Mouse (Mus musculus): ENCODE data around the gene Pkd1l2.

Gene Pkd1l2

DNA sequence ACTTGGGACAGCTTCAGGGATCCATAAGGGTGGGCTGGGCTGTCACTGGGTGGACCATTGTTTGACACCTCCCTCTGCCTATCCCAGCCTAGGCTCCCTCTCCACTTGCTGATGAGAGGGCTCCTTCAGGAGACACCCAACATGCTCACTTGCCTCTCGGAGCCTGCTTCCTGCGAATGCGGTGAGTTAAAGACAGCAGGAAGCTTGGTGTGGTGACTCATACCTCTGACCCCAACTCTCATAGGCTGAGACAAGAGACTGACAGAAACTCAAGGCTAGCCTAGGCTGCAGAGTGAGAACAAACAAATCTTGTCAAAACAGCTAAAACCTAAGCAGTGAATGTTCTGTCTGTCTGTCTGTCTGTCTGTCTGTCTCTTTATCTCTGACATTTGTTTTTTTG is 48.9 kb downstream of the Pkd1l2 start:
- no peak for DNase-seq (ENCODE audit: low read depth, low spot score)

DNA sequence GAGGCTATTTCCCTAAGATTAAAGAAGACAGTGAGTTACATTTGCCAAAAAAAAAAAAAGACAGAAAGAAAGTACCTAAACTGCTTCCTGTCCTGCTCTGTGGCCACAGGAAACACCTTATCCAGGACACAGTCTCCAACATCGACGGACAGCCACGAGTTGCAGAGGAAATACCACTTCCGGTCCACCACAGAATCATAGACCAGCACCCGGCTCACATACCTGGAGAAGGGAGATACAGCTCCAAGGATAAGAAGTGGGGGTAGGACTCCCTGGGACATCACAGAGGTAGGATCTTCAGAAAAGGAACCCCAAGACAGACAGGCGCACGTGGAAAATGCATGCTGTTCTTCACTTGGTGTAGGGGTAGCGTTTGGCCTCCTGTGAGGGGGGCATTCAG is 49.6 kb downstream of the Pkd1l2 start:
- DNase-seq (ENCODE audit: low read depth, low spot score), result no peak

DNA sequence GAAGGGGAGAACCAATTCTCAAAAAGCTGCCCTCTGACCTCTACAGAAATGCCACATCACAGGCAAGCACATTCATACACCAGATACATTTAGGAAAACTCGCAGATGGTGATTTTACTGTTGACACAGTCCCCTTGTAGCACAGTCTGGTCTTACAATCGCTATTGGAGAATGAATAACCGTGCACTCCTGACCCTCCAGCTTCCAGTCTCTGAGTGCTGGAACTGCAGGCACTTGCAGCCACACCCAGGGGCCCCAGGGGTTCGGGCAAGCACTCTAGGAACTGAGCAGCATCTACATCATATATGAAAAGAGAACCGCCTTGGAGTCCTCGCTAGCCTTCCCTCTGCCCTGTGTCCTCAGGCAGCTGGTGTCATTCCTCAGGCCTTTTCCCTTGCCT is 50.8 kb downstream of the Pkd1l2 start:
- DNase-seq (ENCODE audit: low read depth, low spot score), result no peak

DNA sequence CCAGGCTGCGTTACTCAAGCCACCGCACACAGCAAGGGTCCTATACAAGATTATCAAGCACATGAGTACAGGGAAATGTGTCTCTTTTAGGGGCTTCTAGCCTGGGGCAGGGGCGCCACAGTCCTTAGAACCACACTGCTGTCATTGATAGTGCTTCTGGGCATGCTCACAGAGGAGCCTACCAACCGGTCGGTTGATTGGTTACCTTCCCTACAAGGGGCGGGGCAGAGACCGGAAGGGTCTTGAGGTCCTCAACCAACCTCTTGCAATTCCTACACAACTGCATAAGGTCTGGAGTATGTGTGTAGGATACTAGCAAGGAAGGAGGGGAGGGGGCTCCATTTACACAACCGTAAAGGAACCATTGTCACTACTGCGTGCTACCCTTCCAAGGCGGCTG is 53.6 kb downstream of the Pkd1l2 start:
- no peak for DNase-seq (ENCODE audit: low read depth, low spot score)

DNA sequence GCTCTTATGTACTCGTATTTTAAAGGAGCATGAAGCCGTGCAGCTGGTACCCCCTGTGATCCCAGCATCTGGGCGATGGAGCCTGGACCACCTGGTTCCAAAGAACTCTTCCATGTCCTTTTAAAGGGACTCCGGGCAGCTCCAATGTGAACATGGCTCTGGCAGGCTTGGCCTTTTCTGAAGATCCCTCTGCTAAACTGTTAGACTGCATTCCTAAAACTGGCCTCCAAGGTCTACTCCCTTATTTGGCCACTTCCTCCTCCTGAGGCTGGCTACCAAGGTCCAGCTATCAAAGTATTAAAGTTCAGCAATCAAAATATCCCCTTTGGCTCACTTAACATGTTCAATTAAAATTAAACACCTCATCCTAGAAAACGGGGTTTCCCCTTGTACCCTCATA is 54.6 kb downstream of the Pkd1l2 start:
- DNase-seq (ENCODE audit: low read depth, low spot score), result no peak

DNA sequence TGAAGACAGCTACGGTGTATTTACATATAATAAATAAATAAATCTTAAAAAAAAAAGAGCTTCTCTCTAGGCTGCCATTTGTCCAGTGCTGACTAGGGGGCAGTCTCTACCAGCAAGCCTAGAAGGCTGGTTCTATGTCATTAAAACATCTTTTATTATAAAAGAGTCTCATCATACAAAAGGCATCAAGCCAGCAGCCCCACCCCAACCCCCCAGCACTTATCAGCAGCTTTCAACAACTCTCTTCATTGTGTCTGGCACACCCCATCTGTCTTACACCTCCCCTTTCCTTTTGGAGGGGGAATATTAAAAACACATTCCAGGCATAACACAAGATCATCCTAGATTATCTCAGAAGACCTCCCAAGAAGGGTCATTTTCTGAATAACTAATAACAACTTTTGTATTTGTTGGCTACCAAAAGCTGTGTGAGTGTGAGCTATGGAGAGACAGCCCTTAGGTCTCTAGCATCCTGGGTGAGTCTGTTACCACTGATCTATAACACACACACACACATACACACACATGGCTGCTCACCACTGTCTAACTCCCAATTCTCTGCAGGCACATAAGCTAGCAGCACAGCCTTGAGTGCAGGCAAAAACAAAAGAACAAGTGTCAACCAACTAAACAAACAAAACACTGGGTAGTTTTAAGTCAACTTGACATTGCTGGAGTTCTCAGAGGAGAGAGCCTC is 59.8 kb downstream of the Pkd1l2 start:
- DNase-seq (ENCODE audit: low read depth, low spot score), result no peak

DNA sequence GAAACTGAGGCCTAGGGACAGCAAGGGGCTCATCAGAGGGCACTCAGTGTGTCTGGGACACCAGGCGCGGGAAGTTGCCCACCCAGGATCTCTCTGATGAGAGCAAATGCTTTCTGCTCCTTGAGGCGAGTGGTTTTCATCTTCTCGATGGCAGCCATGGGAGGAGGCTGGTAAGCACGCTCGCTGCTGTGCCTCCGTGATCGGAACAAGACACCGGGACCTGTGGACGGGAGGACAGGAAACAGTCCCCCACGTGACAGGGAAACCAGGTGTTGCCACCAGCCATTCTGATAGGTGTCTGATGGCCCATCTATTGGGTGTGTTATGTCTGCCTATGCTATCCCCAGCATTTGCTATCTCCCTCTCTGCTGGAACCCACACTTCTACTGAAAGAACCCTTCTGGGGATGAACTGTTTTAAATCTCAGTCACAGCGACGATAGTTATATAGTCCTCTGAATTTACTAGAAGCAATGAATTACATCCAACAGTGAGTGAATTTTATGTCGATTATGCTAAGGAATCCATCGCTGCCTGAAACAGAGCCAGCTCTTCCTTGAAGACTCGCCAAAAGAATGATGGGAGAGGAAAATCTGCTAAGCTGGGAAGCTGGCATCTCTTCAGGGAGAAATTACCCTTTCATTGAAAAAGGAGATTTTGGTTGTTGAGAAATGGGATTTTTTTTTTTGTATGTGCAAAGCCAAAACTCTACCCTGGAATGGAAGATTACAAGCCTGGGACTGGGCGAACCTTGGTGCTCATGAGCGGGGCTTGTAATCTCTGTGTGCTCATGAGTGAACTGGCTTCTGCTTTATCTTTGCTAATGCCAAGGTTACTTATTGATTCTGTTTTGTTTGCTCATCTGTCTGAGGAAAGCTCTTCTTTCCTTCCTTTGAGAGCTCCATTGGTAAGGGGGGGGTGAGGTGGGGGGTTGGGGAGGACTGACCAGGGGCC is 62.6 kb downstream of the Pkd1l2 start:
- DNase-seq (ENCODE audit: low read depth, low spot score), result no peak

DNA sequence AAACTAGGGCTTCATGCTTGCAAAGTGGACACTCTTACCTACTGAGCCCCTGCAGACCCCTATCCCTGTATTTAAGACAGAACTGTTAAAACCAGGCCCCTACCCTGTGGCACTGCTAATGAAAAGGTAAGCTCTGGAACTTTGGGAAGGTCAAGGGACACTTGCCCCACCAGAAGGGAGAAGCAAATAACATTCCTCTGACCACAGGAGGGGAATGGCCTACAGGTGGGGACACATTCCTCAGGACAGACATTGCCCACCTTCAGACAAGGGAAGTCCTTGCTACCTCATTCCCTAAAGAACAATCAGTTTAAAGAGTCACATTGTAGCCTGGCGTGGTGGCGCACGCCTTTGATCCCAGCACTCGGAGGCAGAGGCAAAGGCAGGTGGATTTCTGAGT is 64.4 kb downstream of the Pkd1l2 start:
- peak; percentile 42 for DNase-seq (ENCODE audit: low read depth, low spot score)

DNA sequence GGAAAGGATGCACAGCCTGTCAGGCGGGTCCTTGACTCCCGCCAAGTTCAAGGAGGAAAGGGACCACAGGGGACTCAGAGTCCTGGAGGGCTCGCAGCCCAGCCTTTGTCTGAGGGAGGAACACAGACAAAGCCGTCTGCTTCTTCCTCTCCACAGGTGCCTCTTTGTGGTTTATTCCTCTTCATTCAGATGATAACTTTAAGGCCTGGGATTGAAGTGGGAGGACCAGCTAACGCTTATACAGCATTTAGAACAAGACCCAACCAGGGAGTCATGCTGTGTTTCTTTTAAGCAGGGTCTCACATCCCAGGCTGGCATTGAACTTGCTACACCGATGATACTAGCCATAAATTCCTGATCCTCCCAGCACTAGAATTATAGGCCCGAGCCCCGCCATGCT is 65.2 kb downstream of the Pkd1l2 start:
- DNase-seq (ENCODE audit: low read depth, low spot score), result peak; percentile 95

DNA sequence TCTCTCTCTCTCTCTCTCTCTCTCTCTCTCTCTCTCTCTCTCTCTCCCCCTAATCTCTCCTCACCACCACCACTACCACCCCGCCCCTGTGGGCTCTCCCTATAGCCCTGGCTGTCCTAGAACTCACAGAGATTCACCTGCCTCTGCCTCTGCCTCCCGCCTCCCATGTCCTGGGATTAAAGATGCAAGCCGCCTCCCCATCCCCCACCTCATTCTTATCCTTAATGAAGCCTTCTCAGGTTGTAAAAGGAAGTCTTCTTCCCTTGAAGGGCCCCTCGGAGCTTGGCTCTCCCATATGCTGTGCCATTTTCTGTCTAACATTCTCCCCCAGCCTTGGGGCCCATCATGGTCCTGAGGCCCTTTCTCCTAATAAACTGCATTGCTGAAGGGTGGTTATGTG is 66.6 kb downstream of the Pkd1l2 start:
- peak; percentile 54 for DNase-seq (ENCODE audit: low read depth, low spot score)

DNA sequence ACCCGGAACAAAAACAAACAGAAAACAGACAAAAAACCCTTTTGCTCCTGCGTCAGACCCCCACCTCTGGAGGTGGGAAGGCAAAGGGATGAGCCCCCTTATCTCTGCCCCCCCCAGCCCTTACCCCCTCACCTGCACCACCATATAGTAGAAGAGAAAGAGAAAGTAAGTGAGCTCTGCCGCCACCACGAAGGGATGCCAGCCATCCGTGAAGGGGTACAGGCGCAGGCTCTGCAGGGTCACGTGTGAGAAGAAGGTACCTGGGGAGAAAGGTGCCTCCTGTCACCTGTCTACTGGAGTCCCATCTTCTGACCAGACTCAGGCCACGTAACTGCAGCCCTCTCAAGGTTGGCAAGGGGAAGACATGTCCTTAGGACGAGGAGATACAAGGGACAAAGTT is 70.9 kb downstream of the Pkd1l2 start:
- DNase-seq (ENCODE audit: low read depth, low spot score), result no peak

DNA sequence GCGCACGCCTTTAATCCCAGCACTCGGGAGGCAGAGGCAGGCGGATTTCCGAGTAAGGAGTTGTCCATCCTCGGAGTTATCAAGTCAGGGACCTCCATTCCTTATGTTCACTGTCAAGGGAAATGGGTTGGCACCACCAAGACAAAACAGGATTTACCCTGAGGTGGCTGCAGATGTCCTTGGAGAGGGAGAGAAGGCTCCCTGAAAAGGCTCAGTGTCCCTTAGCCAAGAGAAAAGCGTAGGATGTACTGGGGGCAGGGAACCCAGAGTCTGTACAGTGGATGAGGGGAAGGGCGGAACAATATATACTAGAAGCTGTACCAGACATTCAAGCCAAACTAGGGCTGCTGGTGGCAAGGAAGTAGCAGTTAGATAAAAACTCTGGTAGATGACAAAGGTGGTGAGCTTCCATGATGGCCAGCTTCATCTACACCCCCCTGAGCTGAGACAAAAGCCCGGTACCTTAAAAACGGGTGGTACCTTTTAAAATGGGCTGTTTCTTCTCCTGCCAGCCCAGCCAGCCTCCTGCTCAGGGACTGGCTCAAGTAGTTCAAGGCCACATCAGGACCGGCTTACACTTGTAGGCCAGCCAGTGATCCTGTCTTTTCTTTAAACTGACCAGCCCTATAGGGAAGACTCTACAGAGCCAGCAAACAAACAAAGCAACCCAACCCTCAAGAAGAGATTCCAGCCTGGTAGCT is 88.1 kb downstream of the Pkd1l2 start:
- peak; percentile 28 for DNase-seq (ENCODE audit: low read depth, low spot score)

DNA sequence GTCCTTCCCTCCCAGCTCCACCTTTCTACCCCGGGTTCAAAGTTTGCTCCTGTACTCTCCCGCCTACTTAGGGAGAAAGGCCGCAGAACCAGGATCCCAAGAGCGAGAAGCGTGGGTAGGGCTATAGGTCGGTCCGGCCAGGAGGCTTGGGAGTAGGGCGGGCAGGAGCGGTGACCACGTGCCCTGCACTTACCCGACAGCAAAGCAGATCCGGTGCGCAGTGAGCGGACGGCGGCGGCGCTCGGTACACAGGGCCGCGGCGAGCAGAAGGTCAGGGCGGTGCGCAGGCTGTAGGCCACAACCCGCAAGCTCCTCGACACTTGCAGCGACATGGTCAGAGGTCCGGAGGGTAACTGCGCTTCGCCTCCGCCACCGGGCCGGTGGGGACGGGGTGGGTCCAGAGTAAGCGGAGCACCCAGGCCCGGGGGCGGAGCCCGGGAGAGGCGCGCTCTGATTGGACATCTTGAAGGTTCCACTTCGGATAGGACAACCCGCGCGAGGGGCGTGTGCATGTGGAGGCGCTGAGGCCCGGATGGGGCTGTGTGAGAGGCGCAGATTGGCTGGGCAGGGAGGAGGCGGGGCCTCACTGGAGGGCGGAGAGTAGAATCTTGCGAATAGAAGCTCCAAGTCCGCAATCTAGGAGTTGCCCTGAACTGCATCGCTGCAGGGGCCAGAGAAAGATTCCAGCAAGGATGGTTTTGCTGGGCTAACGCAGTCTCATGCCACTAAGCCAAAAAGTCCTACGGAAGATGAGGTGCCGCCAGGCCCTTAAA is 89.0 kb downstream of the Pkd1l2 start, which contains the start of gene Gcsh:
Gcsh (minus strand) TSS at position 443 of the 773 bp plus-strand sequence.
- DNase-seq (ENCODE audit: low read depth, low spot score), result peak; percentile 100

DNA sequence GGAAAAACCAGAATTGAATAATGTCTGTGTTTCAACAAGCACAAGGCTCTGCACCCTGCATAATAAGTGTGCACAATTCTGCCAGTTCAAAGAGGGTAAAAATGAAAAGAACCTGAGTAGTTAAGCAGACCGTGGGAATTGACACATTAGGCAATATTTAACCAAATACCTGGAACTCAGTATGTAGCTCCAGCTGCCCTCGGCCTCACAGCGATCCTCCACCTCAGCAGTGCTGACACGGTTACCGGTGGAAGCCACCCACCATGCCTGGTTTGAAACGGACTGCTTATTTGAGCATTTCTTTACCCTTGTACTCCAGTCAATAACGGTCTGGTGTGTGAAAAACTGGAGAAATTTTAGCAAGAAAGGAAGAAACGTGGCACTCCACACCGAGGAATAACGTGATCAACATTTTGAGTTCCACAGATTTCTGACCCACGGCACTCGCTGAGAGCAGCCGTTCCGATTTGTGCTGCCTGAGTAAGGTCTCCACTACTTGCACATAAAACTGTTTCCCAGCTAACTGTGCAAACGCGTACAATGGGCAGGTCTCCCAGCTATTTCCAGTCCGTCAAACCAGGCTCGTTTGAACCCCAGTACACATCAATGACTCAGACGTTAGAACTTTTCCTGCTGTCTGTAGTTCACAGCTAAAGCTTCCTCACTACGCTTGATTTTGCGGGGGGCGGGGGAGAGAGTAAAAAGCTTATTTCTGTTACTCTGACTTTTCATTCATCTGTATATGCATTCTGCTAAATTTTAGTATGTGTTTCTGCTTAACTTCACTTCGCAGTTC is 89.9 kb downstream of the Pkd1l2 start:
- DNase-seq (ENCODE audit: low read depth, low spot score), result no peak

DNA sequence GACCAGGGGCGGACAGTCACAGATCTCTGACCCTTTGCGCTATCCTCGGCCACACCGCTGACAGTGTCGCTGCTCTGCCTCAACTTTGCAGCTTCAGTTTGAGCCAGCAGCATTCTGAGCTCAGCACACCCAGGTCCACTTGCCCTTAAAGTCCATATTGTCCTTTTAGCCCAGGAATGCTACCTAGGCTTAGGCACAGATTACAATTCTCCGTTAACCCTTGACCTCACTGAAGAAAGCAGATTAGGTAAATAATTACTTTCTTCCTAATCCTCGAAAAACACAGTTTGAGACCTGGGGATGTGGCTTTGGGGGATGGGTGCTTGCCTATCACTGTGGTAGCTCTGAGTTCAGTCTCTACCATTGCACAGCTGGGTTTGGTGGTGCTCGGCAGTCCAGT is 91.0 kb downstream of the Pkd1l2 start:
- no peak for DNase-seq (ENCODE audit: low read depth, low spot score)

DNA sequence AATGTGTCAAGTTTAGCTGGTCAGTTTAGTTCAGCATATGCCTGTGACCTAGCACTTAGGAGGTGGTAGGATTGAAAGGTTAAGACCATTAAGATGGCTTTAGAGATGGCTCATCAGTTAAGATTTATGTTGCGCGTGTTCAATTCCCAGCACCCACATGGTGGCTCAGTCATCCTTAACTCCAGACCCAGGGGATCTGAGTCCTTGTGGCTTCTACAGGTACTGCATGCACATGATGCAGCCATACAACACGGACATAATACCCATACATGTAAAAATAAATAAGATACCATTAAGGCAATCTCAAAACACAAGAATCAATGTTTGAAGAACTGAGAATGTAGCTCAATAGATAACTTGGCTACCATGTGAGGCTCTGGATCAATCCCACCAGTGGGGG is 92.4 kb downstream of the Pkd1l2 start:
- DNase-seq (ENCODE audit: low read depth, low spot score), result peak; percentile 70

DNA sequence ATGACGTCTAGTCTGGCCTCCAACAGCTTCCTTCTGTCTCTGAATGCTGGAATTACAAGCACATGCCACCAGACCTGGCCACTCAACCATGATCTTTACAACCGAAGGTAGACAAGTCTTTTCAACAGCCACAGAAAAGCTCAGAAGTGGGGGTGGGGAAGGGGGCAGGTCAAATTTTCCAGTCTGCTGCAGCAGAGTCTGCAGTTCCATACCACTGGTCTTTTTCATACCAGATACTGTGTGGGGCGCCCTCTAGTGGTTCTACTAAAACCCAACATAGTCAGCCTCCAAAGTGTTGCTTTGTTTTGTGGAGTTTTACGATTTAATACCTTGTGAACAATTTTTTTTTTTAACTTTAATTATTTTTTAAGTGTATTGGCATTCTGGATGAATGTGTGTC is 102.1 kb downstream of the Pkd1l2 start:
- peak; percentile 82 for DNase-seq (ENCODE audit: low read depth, low spot score)

DNA sequence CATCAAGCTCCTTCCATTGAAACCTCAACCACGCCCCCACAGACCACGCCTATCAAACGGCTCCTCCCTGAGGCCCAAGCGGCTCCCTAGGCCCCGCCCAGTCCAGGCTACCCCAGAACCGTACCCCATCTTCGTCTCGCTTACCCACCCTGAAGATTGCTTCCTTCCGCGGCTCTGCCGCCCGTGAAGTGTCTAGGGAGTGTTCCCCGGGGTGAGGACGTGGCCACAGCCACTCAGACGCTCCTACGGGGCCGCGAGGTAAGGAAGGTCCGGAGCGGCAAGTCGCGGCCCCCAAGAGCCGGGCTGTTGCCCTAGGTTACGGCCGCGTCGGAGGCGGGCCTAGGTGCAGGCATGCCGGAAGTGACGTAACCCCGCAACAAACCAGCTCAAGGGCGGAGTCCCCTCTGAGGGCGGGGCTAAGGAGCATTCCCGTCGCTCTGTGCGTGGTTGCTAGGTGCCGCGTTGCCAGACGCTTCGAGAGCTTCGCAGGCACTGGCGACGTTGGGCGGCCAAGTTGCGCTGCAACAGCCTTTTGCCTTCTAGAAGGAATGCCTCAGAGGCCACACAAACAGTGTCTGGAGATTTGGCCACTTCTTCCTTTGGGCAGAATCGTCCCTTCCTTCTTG is 103.5 kb downstream of the Pkd1l2 start, which contains the start of gene 1700030J22Rik:
1700030J22Rik (minus strand) TSS at position 329 of the 626 bp plus-strand sequence.
- DNase-seq (ENCODE audit: low read depth, low spot score), result peak; percentile 99

DNA sequence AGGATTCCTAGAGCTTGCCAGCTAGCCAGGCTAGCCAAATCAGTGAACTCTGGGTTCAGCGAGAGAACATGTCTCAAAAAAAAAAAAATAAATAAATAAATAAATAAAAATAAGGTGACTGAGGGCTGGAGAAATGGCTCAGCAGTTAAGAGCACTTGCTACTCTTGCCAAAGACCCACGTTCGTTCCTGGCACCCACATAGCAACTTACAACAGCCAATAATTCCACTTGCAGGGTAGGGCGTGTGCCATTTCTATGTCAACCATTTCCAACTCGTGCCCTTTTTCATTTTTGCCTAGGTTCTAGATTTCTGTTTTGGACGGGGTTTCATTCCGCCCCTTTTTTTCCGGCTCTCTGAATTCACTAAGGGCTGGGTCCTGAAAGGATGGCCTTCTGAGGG is 104.2 kb downstream of the Pkd1l2 start:
- DNase-seq (ENCODE audit: low read depth, low spot score), result no peak

DNA sequence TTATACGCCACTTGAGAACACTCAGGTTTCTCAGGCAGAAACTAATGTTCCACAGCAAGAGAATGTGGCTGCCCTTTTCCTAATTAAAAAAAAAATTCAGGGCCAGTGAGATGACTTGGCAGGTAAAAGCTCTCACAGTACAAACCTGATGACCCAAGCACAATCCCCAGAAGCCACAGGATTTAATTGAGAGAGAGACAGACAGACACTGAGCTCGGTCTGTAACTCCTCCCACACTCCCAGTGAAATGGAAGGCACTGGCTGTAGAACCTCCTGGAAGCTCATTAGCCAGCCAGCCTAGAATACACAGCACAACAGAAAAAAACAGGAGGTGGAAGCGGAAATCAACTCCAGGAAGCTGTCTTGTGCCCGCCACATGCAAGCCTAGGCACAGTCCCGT is 106.6 kb downstream of the Pkd1l2 start:
- DNase-seq (ENCODE audit: low read depth, low spot score), result no peak

Measured in ES-CJ7 (cell line).